Mouse (Mus musculus) MEL (cell line): Measurements from ENCODE around the gene BC017158.

Experiments
- MAFK ChIP-seq: IDR thresholded peaks from 2 replicates; pipeline ENCODE4 v1.6.1; 2011; ENCODE audit warnings: low read depth, mild to moderate bottlenecking, low read length, improper control_type of control experiment, borderline replicate concordance
- MAX ChIP-seq: IDR thresholded peaks from 2 replicates; pipeline ENCODE4 v1.6.1; 2011; ENCODE audit warnings: low read length, improper control_type of control experiment
- MEF2A ChIP-seq: IDR thresholded peaks from 2 replicates; pipeline ENCODE4 v1.6.1; 2014; ENCODE audit warnings: low read depth, mild to moderate bottlenecking, inconsistent platforms, low read length, improper control_type of control experiment; ENCODE audit not compliant: poor library complexity, insufficient replicate concordance, severe bottlenecking; ENCODE audit errors: extremely low read depth
- MYB ChIP-seq: IDR thresholded peaks from 2 replicates; pipeline ENCODE4 v1.6.1; 2011; ENCODE audit warnings: mild to moderate bottlenecking, low read depth, low read length, improper control_type of control experiment
- POLR2A ChIP-seq, 2 experiments: IDR thresholded peaks; 2 replicates each; pipeline ENCODE4 v1.6.1; 2011 to 2012; ENCODE audit warnings: low read length in 2 of 2, mild to moderate bottlenecking in 2 of 2, control low read depth in 1 of 2, improper control_type of control experiment in 1 of 2, low read depth in 1 of 2, moderate library complexity in 1 of 2; ENCODE audit not compliant: control insufficient read depth in 1 of 2, insufficient read depth in 1 of 2, poor library complexity in 1 of 2
- USF1 ChIP-seq: IDR thresholded peaks from 2 replicates; pipeline ENCODE4 v1.6.1; 2014; ENCODE audit warnings: low read depth, mild to moderate bottlenecking, inconsistent platforms, low read length, improper control_type of control experiment, moderate library complexity
- ZKSCAN1 ChIP-seq: IDR thresholded peaks from 2 replicates; pipeline ENCODE4 v1.6.1; 2012; ENCODE audit warnings: low read depth, mild to moderate bottlenecking, inconsistent platforms, low read length, improper control_type of control experiment, moderate library complexity

DNA sequence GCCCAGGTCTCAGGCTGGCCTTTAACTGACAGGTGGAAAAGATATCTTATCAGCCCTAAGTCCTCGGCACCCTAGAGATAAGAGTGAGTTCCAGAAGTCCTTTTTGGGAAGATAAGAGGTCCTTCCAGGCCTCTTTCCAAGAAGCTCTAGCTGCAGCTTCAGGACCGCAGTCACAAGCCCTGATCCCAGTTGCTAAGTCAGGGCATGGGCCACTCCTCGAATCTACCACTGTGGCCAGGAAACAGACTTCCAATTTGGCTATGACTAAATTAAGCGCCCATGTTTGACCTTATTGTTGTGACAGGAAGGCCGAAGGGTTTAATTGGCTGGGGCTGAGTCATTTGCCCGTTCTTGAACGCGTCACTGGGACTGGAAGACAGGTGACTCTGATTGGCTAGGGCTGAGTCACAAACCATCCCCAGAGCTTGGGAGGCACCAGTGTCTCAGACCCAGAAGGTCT is 12.3 kb upstream of the BC017158 start:
- no peak for TF ChIP-seq USF1
- no peak for TF ChIP-seq MYB
- TF ChIP-seq MEF2A, result no peak
- no peak for TF ChIP-seq MAX
- TF ChIP-seq MAFK, result no peak
- TF ChIP-seq POLR2A (IDR thresholded peaks at IDR 0.05; ENCODE audit: control insufficient read depth in 1 of 2, insufficient read depth in 1 of 2, low read depth in 1 of 2, low read length in 2 of 2, poor library complexity in 1 of 2), result no peak
- no peak for TF ChIP-seq ZKSCAN1
